Comparison of ENCODE assay signal across 18 mouse cellular contexts in genomic region chr10:99568424-99568823, GRCm38 (mm10).
DNase-seq lines count a peak whose midpoint lies in the region; ATAC-seq and TF ChIP-seq lines count a peak whose summit lies in the region.
"Had no signal": no experiment of that assay in that cellular context is flagged by ENCODE, and none has a peak within 500 bp of the region (broad histone marks: within the 10 kb centered on the region; RNA-seq: fewer than 3 reads in every experiment).

No protein-coding gene starts in this region.

- no peak overlapping the region for H3K27ac ChIP-seq in kidney, adult 2 months (ENCODE audit: insufficient read depth, low read depth, low read length)
- no peak overlapping the region for H3K27ac ChIP-seq in kidney, embryonic 16.5 days (ENCODE audit: low read length)
- H3K27ac ChIP-seq in gastrocnemius, adult 2 months: no peak overlapping the region
- H3K27ac ChIP-seq: embryonic facial prominence, embryonic 12.5 days; forebrain, embryonic 13.5 days; limb, embryonic 10.5 days; liver, embryonic 15.5 days; midbrain, embryonic 15.5 days; neural tube, embryonic 12.5 days had no signal

- no peaks in the 10 kb centered on the region for H3K4me1 ChIP-seq in kidney, adult 2 months (ENCODE audit: control insufficient read depth, insufficient read depth, low read length)
- H3K4me1 ChIP-seq in kidney, embryonic 16.5 days (ENCODE audit: insufficient read depth, low read length): 0 out of 2 replicates have a peak, but pooled peaks cover 4% of the 10 kb centered on the region
- H3K4me1 ChIP-seq: liver, embryonic 15.5 days; midbrain, embryonic 15.5 days; neural tube, embryonic 12.5 days had no signal

- ATAC-seq in kidney, embryonic 16.5 days (ENCODE audit: low FRiP score, low TSS enrichment): no peak
- ATAC-seq: forebrain, embryonic 13.5 days; hindbrain, embryonic 16.5 days; midbrain, embryonic 15.5 days had no signal

- no peak overlapping the region for H3K4me3 ChIP-seq in kidney, adult 2 months (ENCODE audit: insufficient read depth, low read depth, low read length)
- no peak overlapping the region for H3K4me3 ChIP-seq in kidney, embryonic 16.5 days (ENCODE audit: low read length)
- no peak overlapping the region for H3K4me3 ChIP-seq in gastrocnemius, adult 2 months
- H3K4me3 ChIP-seq: embryonic facial prominence, embryonic 12.5 days; forebrain, embryonic 13.5 days; limb, embryonic 10.5 days; liver, embryonic 15.5 days; midbrain, embryonic 15.5 days; neural tube, embryonic 12.5 days had no signal

- H3K4me2 ChIP-seq in kidney, embryonic 16.5 days (replicated peaks; ENCODE audit: low read depth, low read length): no peak overlapping the region
- H3K4me2 ChIP-seq: embryonic facial prominence, embryonic 12.5 days; forebrain, embryonic 13.5 days; liver, embryonic 15.5 days; midbrain, embryonic 15.5 days; neural tube, embryonic 12.5 days had no signal

- WGBS in kidney, adult 2 months: 70% methylated on average over 5 of the region's 5 CpGs
- WGBS in kidney, embryonic 16.5 days: 75% methylated on average over 5 of the region's 5 CpGs

- intact Hi-C loops in gastrocnemius, adult 2 months (cut with DNase I): no loop called here

- no peaks in the 10 kb centered on the region for H3K9me3 ChIP-seq in kidney, embryonic 16.5 days (ENCODE audit: low read length)
- H3K9me3 ChIP-seq: embryonic facial prominence, embryonic 12.5 days; forebrain, embryonic 13.5 days; limb, embryonic 10.5 days; liver, embryonic 15.5 days; midbrain, embryonic 15.5 days; neural tube, embryonic 12.5 days had no signal

- no peaks in the 10 kb centered on the region for H3K36me3 ChIP-seq in kidney, adult 2 months (ENCODE audit: control insufficient read depth, insufficient read depth, low read length)
- no peaks in the 10 kb centered on the region for H3K36me3 ChIP-seq in kidney, embryonic 16.5 days (ENCODE audit: insufficient read depth, low read length)
- H3K36me3 ChIP-seq: embryonic facial prominence, embryonic 12.5 days; limb, embryonic 10.5 days; liver, embryonic 15.5 days; midbrain, embryonic 15.5 days; neural tube, embryonic 12.5 days had no signal

- no peak for TF ChIP-seq POLR2A in kidney, adult 2 months (IDR thresholded peaks at IDR 0.05; ENCODE audit: low read depth, low read length)

- peak; percentile 63 for DNase-seq in adrenal gland, adult 2 months
- no peak for DNase-seq in adrenal gland, adult 8-10 months
- peak; percentile 62 for DNase-seq in kidney, adult 2 months
- DNase-seq in heart, postnatal 4 days: peak; percentile 73
- DNase-seq in lung, postnatal 14 days: peak; percentile 69
- DNase-seq in embryo, embryonic 9.5 days (ENCODE audit: extremely low spot score): no peak
- no peak for DNase-seq in gastrocnemius, adult 2 months
- DNase-seq: layer of hippocampus, adult 9-11 months; retina, postnatal 1 day; thymus, adult 2 months had no signal

- TF ChIP-seq CTCF in kidney, adult 2 months (conservative IDR thresholded peaks at IDR 0.05; ENCODE audit: insufficient read depth, insufficient read length, low read depth, low read length): no peak
- TF ChIP-seq CTCF in gastrocnemius, adult 2 months (IDR thresholded peaks at IDR 0.05): no peak

- H3K27me3 ChIP-seq in kidney, adult 2 months (replicated peaks; ENCODE audit: control insufficient read depth, insufficient read depth, low read length): no peaks in the 10 kb centered on the region
- no peaks in the 10 kb centered on the region for H3K27me3 ChIP-seq in kidney, embryonic 16.5 days (ENCODE audit: insufficient read depth, low read length)
- H3K27me3 ChIP-seq: embryonic facial prominence, embryonic 12.5 days; forebrain, embryonic 13.5 days; liver, embryonic 15.5 days; midbrain, embryonic 15.5 days; neural tube, embryonic 12.5 days had no signal

- H3K9ac ChIP-seq in kidney, embryonic 16.5 days (replicated peaks; ENCODE audit: low read length): no peak overlapping the region
- H3K9ac ChIP-seq: embryonic facial prominence, embryonic 12.5 days; forebrain, embryonic 13.5 days; liver, embryonic 15.5 days; midbrain, embryonic 15.5 days; neural tube, embryonic 12.5 days had no signal

Comparison
In these comparisons a context has a peak if more than half of its experiments do, and no peak if none do; other contexts are left out.
1. DNase-seq: peak in adrenal gland, adult 2 months (single experiment), kidney, adult 2 months (single experiment), heart, postnatal 4 days (single experiment) and lung, postnatal 14 days (single experiment); none in adrenal gland, adult 8-10 months (single experiment), embryo, embryonic 9.5 days (single experiment) and gastrocnemius, adult 2 months (single experiment).